Mouse (Mus musculus) MEL (cell line): ENCODE data around the gene Inpp5k. TPM values are rescaled to one million over a fixed set of nuclear protein-coding genes. Genes with fewer than 3 reads are reported as not detected.

ENCODE experiments used
- DNase-seq: peaks from one replicate; pipeline ENCODE4 v3.0.0; 2011; ENCODE audit warnings: low read depth, low spot score
- H3K27ac ChIP-seq: 2 replicates; pipeline ENCODE4 v1.5.1; 2012; ENCODE audit warnings: low read depth, mild to moderate bottlenecking, control low read depth, low read length, moderate library complexity; ENCODE audit not compliant: control insufficient read depth
- H3K27me3 ChIP-seq, 2 experiments: fragments of 150-350 bp in 1 of 2; sonication (generic) in 1 of 2; 2 replicates each; pipeline ENCODE4 v1.6.1; 2012; ENCODE audit warnings: low read length in 2 of 2, mild to moderate bottlenecking in 2 of 2, improper control_type of control experiment in 1 of 2, moderate library complexity in 1 of 2; ENCODE audit not compliant: insufficient read depth in 2 of 2, control insufficient read depth in 1 of 2
- H3K36me3 ChIP-seq, 2 experiments: 2 replicates each; pipeline ENCODE4 v1.6.1; 2012 to 2014; ENCODE audit warnings: low read length in 2 of 2, improper control_type of control experiment in 1 of 2, inconsistent platforms in 1 of 2, mild to moderate bottlenecking in 1 of 2; ENCODE audit not compliant: insufficient read depth in 2 of 2, control insufficient read depth in 1 of 2
- H3K4me1 ChIP-seq, 2 experiments: fragments of 150-350 bp in 1 of 2; sonication (generic) in 1 of 2; 2 replicates each; pipeline ENCODE4 v1.6.1; 2012; ENCODE audit warnings: low read length in 2 of 2, improper control_type of control experiment in 1 of 2, mild to moderate bottlenecking in 1 of 2; ENCODE audit not compliant: insufficient read depth in 2 of 2, control insufficient read depth in 1 of 2
- H3K4me3 ChIP-seq, 2 experiments: fragments of 150-350 bp in 1 of 2; sonication (generic) in 1 of 2; 2 replicates each; pipeline ENCODE4 v1.5.1; 2012; ENCODE audit warnings: low read depth in 2 of 2, low read length in 2 of 2, mild to moderate bottlenecking in 2 of 2, moderate library complexity in 2 of 2, control low read depth in 1 of 2, improper control_type of control experiment in 1 of 2; ENCODE audit not compliant: control insufficient read depth in 1 of 2, insufficient read depth in 1 of 2
- H3K79me2 ChIP-seq: 2 replicates; pipeline ENCODE4 v1.6.1; 2012; ENCODE audit warnings: mild to moderate bottlenecking, low read length, moderate library complexity; ENCODE audit not compliant: control insufficient read depth, poor library complexity, insufficient read depth
- H3K9ac ChIP-seq: 2 replicates; pipeline ENCODE4 v1.6.1; 2012; ENCODE audit warnings: low read depth, mild to moderate bottlenecking, control low read depth, low read length, moderate library complexity; ENCODE audit not compliant: control insufficient read depth, poor library complexity, severe bottlenecking
- H3K9me3 ChIP-seq: fragments of 150-350 bp; sonication (generic); replicated peaks from 2 replicates; pipeline ENCODE4 v1.6.1; 2012; ENCODE audit warnings: mild to moderate bottlenecking, low read length, improper control_type of control experiment, moderate library complexity; ENCODE audit not compliant: insufficient read depth
- CHD1 ChIP-seq: IDR thresholded peaks from 2 replicates; pipeline ENCODE4 v1.6.1; 2012; ENCODE audit warnings: low read depth, mild to moderate bottlenecking, inconsistent platforms, low read length, improper control_type of control experiment
- CHD2 ChIP-seq: IDR thresholded peaks from 2 replicates; pipeline ENCODE4 v1.6.1; 2011; ENCODE audit warnings: low read length, improper control_type of control experiment
- E2F4 ChIP-seq: IDR thresholded peaks from 2 replicates; pipeline ENCODE4 v1.6.1; 2011; ENCODE audit warnings: low read depth, low read length, improper control_type of control experiment, borderline replicate concordance
- ELF1 ChIP-seq: IDR thresholded peaks from 2 replicates; pipeline ENCODE4 v1.6.1; 2014; ENCODE audit warnings: low read depth, mild to moderate bottlenecking, inconsistent platforms, low read length, improper control_type of control experiment, moderate library complexity
- EP300 ChIP-seq, 2 experiments: IDR thresholded peaks; 2 replicates each; pipeline ENCODE4 v1.6.1; 2011; ENCODE audit warnings: improper control_type of control experiment in 2 of 2, low read length in 2 of 2, low read depth in 1 of 2, mild to moderate bottlenecking in 1 of 2
- GABPA ChIP-seq: IDR thresholded peaks from 2 replicates; pipeline ENCODE4 v1.6.1; 2012; ENCODE audit warnings: low read depth, mild to moderate bottlenecking, inconsistent platforms, low read length, improper control_type of control experiment, moderate library complexity
- HCFC1 ChIP-seq: IDR thresholded peaks from 2 replicates; pipeline ENCODE4 v1.6.1; 2012; ENCODE audit warnings: low read depth, mild to moderate bottlenecking, inconsistent platforms, low read length, improper control_type of control experiment, moderate library complexity
- KAT2A ChIP-seq: conservative IDR thresholded peaks from 2 replicates; pipeline ENCODE4 v1.6.1; 2012; ENCODE audit warnings: low read depth, low read length, improper control_type of control experiment, inconsistent platforms
- MAFK ChIP-seq: IDR thresholded peaks from 2 replicates; pipeline ENCODE4 v1.6.1; 2011; ENCODE audit warnings: low read depth, mild to moderate bottlenecking, low read length, improper control_type of control experiment, borderline replicate concordance
- MAZ ChIP-seq: IDR thresholded peaks from 2 replicates; pipeline ENCODE4 v1.6.1; 2012; ENCODE audit warnings: low read depth, mild to moderate bottlenecking, inconsistent platforms, low read length, improper control_type of control experiment
- NELFE ChIP-seq: IDR thresholded peaks from 2 replicates; pipeline ENCODE4 v1.6.1; 2011; ENCODE audit warnings: low read depth, low read length, improper control_type of control experiment
- POLR2A ChIP-seq, 2 experiments: IDR thresholded peaks; 2 replicates each; pipeline ENCODE4 v1.6.1; 2011 to 2012; ENCODE audit warnings: low read length in 2 of 2, mild to moderate bottlenecking in 2 of 2, control low read depth in 1 of 2, improper control_type of control experiment in 1 of 2, low read depth in 1 of 2, moderate library complexity in 1 of 2; ENCODE audit not compliant: control insufficient read depth in 1 of 2, insufficient read depth in 1 of 2, poor library complexity in 1 of 2
- RCOR1 ChIP-seq: IDR thresholded peaks from 2 replicates; pipeline ENCODE4 v1.6.1; 2012; ENCODE audit warnings: low read depth, mild to moderate bottlenecking, inconsistent platforms, low read length, improper control_type of control experiment
- SMC3 ChIP-seq: IDR thresholded peaks from 2 replicates; pipeline ENCODE4 v1.6.1; 2011; ENCODE audit warnings: low read depth, low read length, improper control_type of control experiment
- TCF12 ChIP-seq: IDR thresholded peaks from 2 replicates; pipeline ENCODE4 v1.6.1; 2014; ENCODE audit warnings: low read depth, mild to moderate bottlenecking, inconsistent platforms, low read length, improper control_type of control experiment, moderate library complexity
- USF1 ChIP-seq: IDR thresholded peaks from 2 replicates; pipeline ENCODE4 v1.6.1; 2014; ENCODE audit warnings: low read depth, mild to moderate bottlenecking, inconsistent platforms, low read length, improper control_type of control experiment, moderate library complexity
- USF2 ChIP-seq, 2 experiments: IDR thresholded peaks; 2 replicates each; pipeline ENCODE4 v1.6.1; 2011 to 2012; ENCODE audit warnings: improper control_type of control experiment in 2 of 2, low read length in 2 of 2, borderline replicate concordance in 1 of 2, inconsistent platforms in 1 of 2, low read depth in 1 of 2, mild to moderate bottlenecking in 1 of 2; ENCODE audit not compliant: insufficient read depth in 1 of 2
- ZC3H11A ChIP-seq: IDR thresholded peaks from 2 replicates; pipeline ENCODE4 v1.6.1; 2012; ENCODE audit warnings: low read depth, mild to moderate bottlenecking, inconsistent platforms, low read length, improper control_type of control experiment
- ZNF384 ChIP-seq: IDR thresholded peaks from 2 replicates; pipeline ENCODE4 v1.6.1; 2012; ENCODE audit warnings: low read depth, mild to moderate bottlenecking, inconsistent platforms, low read length, improper control_type of control experiment
- polyA plus RNA-seq, 2 experiments: library from polyadenylated mRNA; stranded (reverse) in 1 of 2; unstranded in 1 of 2; fragments of >175 nt in 1 of 2; fragments of >200 nt in 1 of 2; gene quantifications; 2 replicates each; pipeline versions ENCODE4 v1.2.1 to v1.2.4; 2012; ENCODE audit warnings: low replicate concordance in 2 of 2, low read depth in 1 of 2; ENCODE audit not compliant: insufficient read length in 2 of 2, insufficient read depth in 1 of 2, missing spikeins in 1 of 2
- total RNA-seq: library from RNA; depleted of rRNA; stranded (reverse); fragments of 300-350 nt; gene quantifications from 2 replicates; pipeline ENCODE4 v1.2.3, GENCODE M21; 2012

Gene Inpp5k
- total and polyA plus RNA-seq, 3 experiments: 15.2 to 28.7 TPM; not detected in 1

GRCm38 (mm10) chr11:75585061-75585460 lies 45.7 kb upstream of the Inpp5k start:
- no peak for DNase-seq
- H3K4me1 ChIP-seq: peaks cover 0 to 12% of the 10 kb centered on the region in 2 experiments; a peak in 3 of 4 replicates
- no peaks in the 10 kb centered on the region for H3K27me3 ChIP-seq
- H3K36me3 ChIP-seq: peaks cover 0 to 4% of the 10 kb centered on the region in 2 experiments; a peak in 2 of 4 replicates
- H3K27ac ChIP-seq: no peak overlapping the region
- TF ChIP-seq MAFK (no peak), ZC3H11A (no peak), ZNF384 (no peak), GABPA (no peak)
- no peak overlapping the region for H3K9ac ChIP-seq
- peaks cover 21% of the 10 kb centered on the region for H3K79me2 ChIP-seq
- H3K4me3 ChIP-seq: no peak overlapping the region
- no peaks in the 10 kb centered on the region for H3K9me3 ChIP-seq

GRCm38 (mm10) chr11:75585978-75586377 lies 44.8 kb upstream of the Inpp5k start:
- no peak for DNase-seq
- peaks cover 25% of the 10 kb centered on the region for H3K79me2 ChIP-seq
- H3K4me1 ChIP-seq: peaks cover 0 to 12% of the 10 kb centered on the region in 2 experiments; a peak in 3 of 4 replicates
- H3K4me3 ChIP-seq: no peak overlapping the region
- H3K36me3 ChIP-seq: peaks cover 0 to 4% of the 10 kb centered on the region in 2 experiments; a peak in 2 of 4 replicates
- no peaks in the 10 kb centered on the region for H3K9me3 ChIP-seq
- no peaks in the 10 kb centered on the region for H3K27me3 ChIP-seq
- no peak for TF ChIP-seq TCF12
- no peak for TF ChIP-seq USF1
- TF ChIP-seq E2F4: no peak
- TF ChIP-seq ZNF384: no peak
- no peak for TF ChIP-seq MAZ
- no peak for TF ChIP-seq SMC3
- no peak for TF ChIP-seq CHD2
- TF ChIP-seq POLR2A (IDR thresholded peaks at IDR 0.05; ENCODE audit: control insufficient read depth in 1 of 2, insufficient read depth in 1 of 2, low read depth in 1 of 2, low read length in 2 of 2, poor library complexity in 1 of 2): no peak
- TF ChIP-seq ELF1: no peak
- TF ChIP-seq USF2 (IDR thresholded peaks at IDR 0.05; ENCODE audit: borderline replicate concordance in 1 of 2, insufficient read depth in 1 of 2, low read depth in 1 of 2, low read length in 2 of 2): no peak
- no peak for TF ChIP-seq NELFE
- no peak for TF ChIP-seq CHD1
- TF ChIP-seq KAT2A: no peak
- no peak for TF ChIP-seq EP300 (IDR thresholded peaks at IDR 0.05; ENCODE audit: low read depth in 1 of 2, low read length in 2 of 2)
- TF ChIP-seq RCOR1: no peak
- TF ChIP-seq MAFK: no peak
- no peak for TF ChIP-seq HCFC1
- H3K27ac ChIP-seq: no peak overlapping the region
- no peak overlapping the region for H3K9ac ChIP-seq
